Mouse (Mus musculus) cerebral cortex, adult 2 months (tissue): ENCODE measurements around the gene Nedd9.

Experiments
- WGBS: fragments of 180-500 bp; shearing (Covaris S2); methylation state at CpG from one replicate; pipeline ENCODE4 v1.1.7; 2018; 5-methylcytosine and 5-hydroxymethylcytosine counted together

Gene Nedd9

GRCm38 (mm10) chr13:41296396-41296795, 190.8 kb downstream of the Nedd9 start:
- WGBS: 89% methylated on average over 10 of the region's 10 CpGs

GRCm38 (mm10) chr13:41295886-41296285, 191.3 kb downstream of the Nedd9 start:
- WGBS: 79% methylated on average over 6 of the region's 6 CpGs

GRCm38 (mm10) chr13:41293595-41293994, 193.6 kb downstream of the Nedd9 start:
- 57% methylated on average over 5 of the region's 5 CpGs for WGBS

GRCm38 (mm10) chr13:41291466-41291974, 195.6 kb downstream of the Nedd9 start:
- WGBS: 90% methylated on average over 4 of the region's 4 CpGs

GRCm38 (mm10) chr13:41286285-41286684, 200.9 kb downstream of the Nedd9 start:
- WGBS: 71% methylated on average over 3 of the region's 3 CpGs

- 85% methylated on average over 4 of the region's 4 CpGs for WGBS
Observed at GRCm38 (mm10) chr13:41285448-41285847, 201.7 kb downstream of the Nedd9 start.

GRCm38 (mm10) chr13:41283256-41283655, 203.9 kb downstream of the Nedd9 start:
- WGBS: 18% methylated on average over 5 of the region's 5 CpGs

- WGBS: 83% methylated on average over 5 of the region's 5 CpGs
Observed at GRCm38 (mm10) chr13:41280696-41281095, 206.5 kb downstream of the Nedd9 start.

- 96% methylated on average over 10 of the region's 10 CpGs for WGBS
Observed at GRCm38 (mm10) chr13:41273927-41274650, 213.1 kb downstream of the Nedd9 start, which contains the start of gene Gm17364. Gene Gm17364 (minus strand): TSS chr13:41273977.

- 12% methylated on average over 7 of the region's 7 CpGs for WGBS
Observed at GRCm38 (mm10) chr13:41267827-41268408, 219.2 kb downstream of the Nedd9 start.

- 76% methylated on average over 5 of the region's 5 CpGs for WGBS
Observed at GRCm38 (mm10) chr13:41263304-41264006, 223.7 kb downstream of the Nedd9 start.

GRCm38 (mm10) chr13:41261617-41262016, 225.5 kb downstream of the Nedd9 start:
- 92% methylated on average over 8 of the region's 8 CpGs for WGBS
